Mouse (Mus musculus) MEL (cell line): ENCODE measurements at regions not wholly inside any gene's neighbourhood (a gene's known extent, or its start where the extent isn't known, plus 50 kb on each side); places are given as distances from the start of the nearest gene placed in this dataset.

Experiments
- DNase-seq: peaks from one replicate; pipeline ENCODE4 v3.0.0; 2011; ENCODE audit warnings: low read depth, low spot score
- H3K27ac ChIP-seq: 2 replicates; pipeline ENCODE4 v1.5.1; 2012; ENCODE audit warnings: low read depth, mild to moderate bottlenecking, control low read depth, low read length, moderate library complexity; ENCODE audit not compliant: control insufficient read depth
- H3K27me3 ChIP-seq, 2 experiments: fragments of 150-350 bp in 1 of 2; sonication (generic) in 1 of 2; 2 replicates each; pipeline ENCODE4 v1.6.1; 2012; ENCODE audit warnings: low read length in 2 of 2, mild to moderate bottlenecking in 2 of 2, improper control_type of control experiment in 1 of 2, moderate library complexity in 1 of 2; ENCODE audit not compliant: insufficient read depth in 2 of 2, control insufficient read depth in 1 of 2
- H3K36me3 ChIP-seq, 2 experiments: 2 replicates each; pipeline ENCODE4 v1.6.1; 2012 to 2014; ENCODE audit warnings: low read length in 2 of 2, improper control_type of control experiment in 1 of 2, inconsistent platforms in 1 of 2, mild to moderate bottlenecking in 1 of 2; ENCODE audit not compliant: insufficient read depth in 2 of 2, control insufficient read depth in 1 of 2
- H3K4me1 ChIP-seq, 2 experiments: fragments of 150-350 bp in 1 of 2; sonication (generic) in 1 of 2; 2 replicates each; pipeline ENCODE4 v1.6.1; 2012; ENCODE audit warnings: low read length in 2 of 2, improper control_type of control experiment in 1 of 2, mild to moderate bottlenecking in 1 of 2; ENCODE audit not compliant: insufficient read depth in 2 of 2, control insufficient read depth in 1 of 2
- H3K4me3 ChIP-seq, 2 experiments: fragments of 150-350 bp in 1 of 2; sonication (generic) in 1 of 2; 2 replicates each; pipeline ENCODE4 v1.5.1; 2012; ENCODE audit warnings: low read depth in 2 of 2, low read length in 2 of 2, mild to moderate bottlenecking in 2 of 2, moderate library complexity in 2 of 2, control low read depth in 1 of 2, improper control_type of control experiment in 1 of 2; ENCODE audit not compliant: control insufficient read depth in 1 of 2, insufficient read depth in 1 of 2
- H3K79me2 ChIP-seq: 2 replicates; pipeline ENCODE4 v1.6.1; 2012; ENCODE audit warnings: mild to moderate bottlenecking, low read length, moderate library complexity; ENCODE audit not compliant: control insufficient read depth, poor library complexity, insufficient read depth
- H3K9ac ChIP-seq: 2 replicates; pipeline ENCODE4 v1.6.1; 2012; ENCODE audit warnings: low read depth, mild to moderate bottlenecking, control low read depth, low read length, moderate library complexity; ENCODE audit not compliant: control insufficient read depth, poor library complexity, severe bottlenecking
- H3K9me3 ChIP-seq: fragments of 150-350 bp; sonication (generic); replicated peaks from 2 replicates; pipeline ENCODE4 v1.6.1; 2012; ENCODE audit warnings: mild to moderate bottlenecking, low read length, improper control_type of control experiment, moderate library complexity; ENCODE audit not compliant: insufficient read depth
- CHD2 ChIP-seq: IDR thresholded peaks from 2 replicates; pipeline ENCODE4 v1.6.1; 2011; ENCODE audit warnings: low read length, improper control_type of control experiment
- CTCF ChIP-seq, 3 experiments: IDR thresholded peaks in 2 of 3; conservative IDR thresholded peaks in 1 of 3; 2 replicates each; pipeline ENCODE4 v1.5.1; 2011 to 2012; ENCODE audit warnings: low read length in 3 of 3, low read depth in 2 of 3, mild to moderate bottlenecking in 2 of 3, improper control_type of control experiment in 1 of 3, inconsistent platforms in 1 of 3, mixed read lengths in 1 of 3, moderate library complexity in 1 of 3; ENCODE audit not compliant: control insufficient read depth in 1 of 3, insufficient read depth in 1 of 3, poor library complexity in 1 of 3, severe bottlenecking in 1 of 3
- ELF1 ChIP-seq: IDR thresholded peaks from 2 replicates; pipeline ENCODE4 v1.6.1; 2014; ENCODE audit warnings: low read depth, mild to moderate bottlenecking, inconsistent platforms, low read length, improper control_type of control experiment, moderate library complexity
- GABPA ChIP-seq: IDR thresholded peaks from 2 replicates; pipeline ENCODE4 v1.6.1; 2012; ENCODE audit warnings: low read depth, mild to moderate bottlenecking, inconsistent platforms, low read length, improper control_type of control experiment, moderate library complexity
- GATA1 ChIP-seq: IDR thresholded peaks from 2 replicates; pipeline ENCODE4 v1.6.1; 2011; ENCODE audit warnings: low read depth, low read length, improper control_type of control experiment
- MAFK ChIP-seq: IDR thresholded peaks from 2 replicates; pipeline ENCODE4 v1.6.1; 2011; ENCODE audit warnings: low read depth, mild to moderate bottlenecking, low read length, improper control_type of control experiment, borderline replicate concordance
- MYC ChIP-seq: IDR thresholded peaks from 2 replicates; pipeline ENCODE4 v1.6.1; 2011; ENCODE audit warnings: low read depth, mild to moderate bottlenecking, low read length, improper control_type of control experiment, moderate library complexity
- RCOR1 ChIP-seq: IDR thresholded peaks from 2 replicates; pipeline ENCODE4 v1.6.1; 2012; ENCODE audit warnings: low read depth, mild to moderate bottlenecking, inconsistent platforms, low read length, improper control_type of control experiment
- SMC3 ChIP-seq: IDR thresholded peaks from 2 replicates; pipeline ENCODE4 v1.6.1; 2011; ENCODE audit warnings: low read depth, low read length, improper control_type of control experiment
- TBP ChIP-seq: IDR thresholded peaks from 2 replicates; pipeline ENCODE4 v1.8.0; 2011; ENCODE audit warnings: low read depth, low read length, improper control_type of control experiment
- TCF12 ChIP-seq: IDR thresholded peaks from 2 replicates; pipeline ENCODE4 v1.6.1; 2014; ENCODE audit warnings: low read depth, mild to moderate bottlenecking, inconsistent platforms, low read length, improper control_type of control experiment, moderate library complexity
- UBTF ChIP-seq: IDR thresholded peaks from 2 replicates; pipeline ENCODE4 v1.6.1; 2012; ENCODE audit warnings: low read depth, mild to moderate bottlenecking, inconsistent platforms, low read length, improper control_type of control experiment, moderate library complexity, borderline replicate concordance; ENCODE audit not compliant: insufficient read depth
- USF2 ChIP-seq, 2 experiments: IDR thresholded peaks; 2 replicates each; pipeline ENCODE4 v1.6.1; 2011 to 2012; ENCODE audit warnings: improper control_type of control experiment in 2 of 2, low read length in 2 of 2, borderline replicate concordance in 1 of 2, inconsistent platforms in 1 of 2, low read depth in 1 of 2, mild to moderate bottlenecking in 1 of 2; ENCODE audit not compliant: insufficient read depth in 1 of 2
- ZMIZ1 ChIP-seq: IDR thresholded peaks from 2 replicates; pipeline ENCODE4 v1.6.1; 2012; ENCODE audit warnings: low read depth, mild to moderate bottlenecking, inconsistent platforms, low read length, improper control_type of control experiment, moderate library complexity
- ZNF384 ChIP-seq: IDR thresholded peaks from 2 replicates; pipeline ENCODE4 v1.6.1; 2012; ENCODE audit warnings: low read depth, mild to moderate bottlenecking, inconsistent platforms, low read length, improper control_type of control experiment

DNA sequence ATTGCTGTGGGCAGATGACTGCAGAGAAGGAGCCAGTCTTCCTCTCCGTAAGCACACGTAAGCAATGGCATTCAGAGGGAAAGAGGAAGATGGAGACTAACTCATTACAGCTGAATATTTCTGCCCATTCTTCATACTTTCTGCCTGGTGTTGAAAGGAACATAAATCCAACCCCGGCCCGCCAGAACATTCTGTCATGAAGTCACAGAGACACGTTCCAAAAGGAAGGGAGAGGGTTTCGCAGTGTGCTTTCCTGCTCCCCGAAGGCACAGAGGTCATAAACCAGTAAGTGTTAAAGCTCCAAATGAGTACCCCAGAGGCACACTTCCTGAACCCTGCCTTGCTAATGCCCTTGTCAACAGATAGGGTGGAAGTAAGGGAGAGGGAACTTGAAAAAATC is 51.5 kb upstream of the Erg start:
- Histone ChIP-seq H3K27me3 (peaks cover 2 to 6% of the 10 kb centered on the region in 2 experiments), H3K9ac (no peak overlapping the region), H3K79me2 (no peaks in the 10 kb centered on the region), H3K9me3 (no peaks in the 10 kb centered on the region), H3K4me3 (no peak overlapping the region), H3K36me3 (no peaks in the 10 kb centered on the region), H3K4me1 (no peaks in the 10 kb centered on the region), H3K27ac (no peak overlapping the region)
- TF ChIP-seq CTCF (IDR thresholded peaks at IDR 0.05 in 2 of 3, conservative IDR thresholded peaks at IDR 0.05 in 1 of 3; ENCODE audit: control insufficient read depth in 1 of 3, insufficient read depth in 1 of 3, low read depth in 2 of 3, low read length in 3 of 3, poor library complexity in 1 of 3, severe bottlenecking in 1 of 3): no peak
- TF ChIP-seq TCF12: no peak
- no peak for TF ChIP-seq GATA1
- no peak for TF ChIP-seq ZMIZ1
- TF ChIP-seq UBTF: no peak
- no peak for TF ChIP-seq CHD2
- TF ChIP-seq GABPA: no peak
- no peak for TF ChIP-seq SMC3
- TF ChIP-seq TBP: no peak
- no peak for TF ChIP-seq USF2 (IDR thresholded peaks at IDR 0.05; ENCODE audit: borderline replicate concordance in 1 of 2, insufficient read depth in 1 of 2, low read depth in 1 of 2, low read length in 2 of 2)
- no peak for TF ChIP-seq ELF1
- no peak for TF ChIP-seq ZNF384
- no peak for TF ChIP-seq MYC
- TF ChIP-seq RCOR1: no peak
- DNase-seq: no peak

DNA sequence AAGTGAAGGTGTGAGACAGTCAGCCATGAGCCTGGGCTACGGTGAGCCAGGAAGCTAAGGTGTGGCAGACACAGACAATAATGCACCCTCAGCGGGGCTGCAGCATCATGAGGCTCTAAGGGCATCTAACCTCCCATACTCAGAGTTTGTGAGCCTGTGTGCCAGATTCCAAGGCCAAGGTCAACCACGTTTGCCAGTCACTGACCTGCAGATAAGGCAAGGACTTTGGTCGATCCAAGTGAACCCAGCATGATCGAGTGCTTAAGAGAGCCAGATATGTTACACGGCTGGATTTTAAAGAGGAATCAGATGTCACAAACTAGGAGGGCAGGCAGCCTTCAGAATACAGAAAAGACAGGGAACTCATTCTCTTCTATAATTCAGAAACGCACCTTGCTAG is 50.2 kb upstream of the Erg start:
- no peak for DNase-seq
- no peak for TF ChIP-seq MAFK
- Histone ChIP-seq H3K4me3 (no peak overlapping the region), H3K4me1 (no peaks in the 10 kb centered on the region), H3K27me3 (peaks cover 2 to 6% of the 10 kb centered on the region in 2 experiments), H3K27ac (no peak overlapping the region), H3K36me3 (no peaks in the 10 kb centered on the region), H3K9ac (no peak overlapping the region), H3K79me2 (no peaks in the 10 kb centered on the region), H3K9me3 (no peaks in the 10 kb centered on the region)
